Mouse (Mus musculus) midbrain, embryonic 16.5 days (tissue): ENCODE measurements around the gene Copb1. TPM values are rescaled to one million over a fixed set of nuclear protein-coding genes. Genes with fewer than 3 reads are reported as not detected.
"Not testable (repeated sequence)": the region's sequence is repeated elsewhere in the genome, so short reads cannot be mapped to it uniquely, and the experiment has no call there.

Source experiments
- ATAC-seq: fragments of 200-750 bp; cut with Nextera tagmentation; 2 replicates; pipeline ENCODE4 v1.8.0; 2017; ENCODE audit warnings: moderate TSS enrichment
- H3K27ac ChIP-seq: fragments of 300-500 bp; sonication (generic); 2 replicates; pipeline ENCODE4 v1.5.1; 2014; ENCODE audit warnings: mild to moderate bottlenecking, low read length, mixed read lengths
- H3K27me3 ChIP-seq: fragments of 300-500 bp; sonication (generic); 2 replicates; pipeline ENCODE4 v1.6.1; 2014; ENCODE audit warnings: low read depth, low read length, mixed read lengths; ENCODE audit not compliant: control insufficient read depth, insufficient read depth
- H3K36me3 ChIP-seq: fragments of 300-500 bp; sonication (generic); 2 replicates; pipeline ENCODE4 v1.6.1; 2014; ENCODE audit warnings: mild to moderate bottlenecking, low read length, moderate library complexity, mixed read lengths; ENCODE audit not compliant: control insufficient read depth, insufficient read depth
- H3K4me1 ChIP-seq: fragments of 300-500 bp; sonication (generic); 2 replicates; pipeline ENCODE4 v1.6.1; 2014; ENCODE audit warnings: mild to moderate bottlenecking, low read length, mixed read lengths; ENCODE audit not compliant: control insufficient read depth, insufficient read depth
- H3K4me2 ChIP-seq: fragments of 300-500 bp; sonication (generic); 2 replicates; pipeline ENCODE4 v1.6.1; 2014; ENCODE audit warnings: mild to moderate bottlenecking, low read length, mixed read lengths
- H3K4me3 ChIP-seq: fragments of 300-500 bp; sonication (generic); 2 replicates; pipeline ENCODE4 v1.5.1; 2014; ENCODE audit warnings: low read depth, mild to moderate bottlenecking, low read length, moderate library complexity, mixed read lengths
- H3K9ac ChIP-seq: fragments of 300-500 bp; sonication (generic); 2 replicates; pipeline ENCODE4 v1.6.1; 2014; ENCODE audit warnings: low read depth, low read length, mixed read lengths
- H3K9me3 ChIP-seq: fragments of 300-500 bp; sonication (generic); replicated peaks from 2 replicates; pipeline ENCODE4 v1.6.1; 2014; ENCODE audit warnings: mild to moderate bottlenecking, low read length, mixed read lengths; ENCODE audit not compliant: control insufficient read depth, poor library complexity, severe bottlenecking
- WGBS: fragments of 180-500 bp; shearing (Covaris S2); extraction: QIAGEN DNeasy Blood & Tissue Kit; methylation state at CpG from one replicate; pipeline ENCODE4 v1.1.7; 2014; 5-methylcytosine and 5-hydroxymethylcytosine counted together
- polyA plus RNA-seq: library from polyadenylated mRNA; unstranded; fragments of >200 nt; fragmentation: Nextera tagmentation; extraction: Ambion mirVana; gene quantifications from 2 replicates; pipeline ENCODE4 v1.2.1, GENCODE M21; 2015

Copb1 gene
- polyA plus RNA-seq, 1 experiment from 2014 or later, result 85.2 TPM

GRCm38 (mm10) chr7:114203491-114204359 lies 50.8 kb downstream of the Copb1 start:
- H3K9ac ChIP-seq, result no peak overlapping the region
- H3K4me2 ChIP-seq, result no peak overlapping the region
- no peaks in the 10 kb centered on the region; the same call in 1 of the 2 replicates for H3K4me1 ChIP-seq
- no peak overlapping the region for H3K4me3 ChIP-seq
- H3K36me3 ChIP-seq, result no peaks in the 10 kb centered on the region
- ATAC-seq, result no peak
- no peaks in the 10 kb centered on the region for H3K9me3 ChIP-seq
- H3K27me3 ChIP-seq, result no peaks in the 10 kb centered on the region
- 85% methylated on average over 9 of the region's 9 CpGs for WGBS
- no peak overlapping the region for H3K27ac ChIP-seq

DNA sequence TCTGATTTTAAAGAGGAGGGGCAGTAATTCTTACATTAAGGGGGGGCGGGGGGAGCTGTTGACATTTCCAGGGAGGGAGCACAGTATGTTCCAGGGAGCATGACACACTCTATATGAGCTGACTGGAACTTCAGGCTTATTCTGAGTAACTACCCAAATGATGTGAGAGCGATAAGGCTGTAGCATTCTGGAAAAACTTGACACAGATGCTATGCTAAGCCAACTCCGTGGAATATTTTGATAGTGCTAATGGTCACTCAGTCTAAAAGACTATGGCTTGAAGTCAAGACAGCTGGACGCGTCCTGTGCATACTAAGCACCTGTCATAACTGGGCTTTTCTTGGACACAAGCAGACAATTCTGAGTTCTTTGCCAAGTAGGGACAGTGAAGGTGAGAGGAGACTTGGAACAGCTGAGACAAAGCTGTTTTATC lies 51.5 kb downstream of the Copb1 start:
- 84% methylated on average over 5 of the region's 5 CpGs for WGBS
- Histone ChIP-seq H3K36me3 (no peaks in the 10 kb centered on the region), H3K9ac (no peak overlapping the region), H3K4me1 (no peaks in the 10 kb centered on the region; the same call in 1 of the 2 replicates), H3K9me3 (no peaks in the 10 kb centered on the region), H3K27ac (no peak overlapping the region), H3K4me2 (no peak overlapping the region), H3K27me3 (no peaks in the 10 kb centered on the region), H3K4me3 (no peak overlapping the region)
- no peak for ATAC-seq

DNA sequence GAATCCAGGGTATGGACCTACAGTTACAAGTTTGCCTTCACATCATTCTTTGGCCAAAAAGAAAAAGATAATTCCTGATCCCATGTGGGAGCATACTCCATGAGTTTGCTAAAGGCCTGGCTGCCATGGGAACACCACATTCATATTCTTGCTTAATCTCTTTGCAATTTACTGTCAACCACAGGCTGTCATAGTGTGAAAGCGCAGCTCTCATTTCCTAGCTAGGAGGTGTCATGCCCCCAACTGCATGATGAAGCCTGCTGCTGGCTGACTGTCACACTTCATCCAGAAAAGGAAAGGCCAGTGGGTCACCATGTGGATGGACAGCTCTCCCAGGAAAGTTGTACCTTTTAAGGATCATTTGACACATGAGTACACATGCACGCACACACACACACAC lies 53.9 kb downstream of the Copb1 start:
- H3K4me3 ChIP-seq, result no peak overlapping the region
- H3K27me3 ChIP-seq, result no peaks in the 10 kb centered on the region
- H3K4me2 ChIP-seq, result no peak overlapping the region
- H3K9me3 ChIP-seq, result no peaks in the 10 kb centered on the region
- no peak overlapping the region for H3K9ac ChIP-seq
- H3K4me1 ChIP-seq, result no peaks in the 10 kb centered on the region; the same call in 1 of the 2 replicates
- H3K36me3 ChIP-seq, result no peaks in the 10 kb centered on the region
- 78% methylated on average over 2 of the region's 2 CpGs for WGBS
- no peak overlapping the region for H3K27ac ChIP-seq
- ATAC-seq, result no peak

GRCm38 (mm10) chr7:114199428-114200110 lies 54.9 kb downstream of the Copb1 start:
- Histone ChIP-seq H3K4me1 (no peaks in the 10 kb centered on the region; the same call in 1 of the 2 replicates), H3K4me2 (no peak overlapping the region), H3K36me3 (no peaks in the 10 kb centered on the region), H3K27ac (no peak overlapping the region), H3K4me3 (no peak overlapping the region), H3K9me3 (no peaks in the 10 kb centered on the region), H3K9ac (no peak overlapping the region), H3K27me3 (no peaks in the 10 kb centered on the region)
- no peak for ATAC-seq
- 85% methylated on average over 3 of the region's 3 CpGs for WGBS

DNA sequence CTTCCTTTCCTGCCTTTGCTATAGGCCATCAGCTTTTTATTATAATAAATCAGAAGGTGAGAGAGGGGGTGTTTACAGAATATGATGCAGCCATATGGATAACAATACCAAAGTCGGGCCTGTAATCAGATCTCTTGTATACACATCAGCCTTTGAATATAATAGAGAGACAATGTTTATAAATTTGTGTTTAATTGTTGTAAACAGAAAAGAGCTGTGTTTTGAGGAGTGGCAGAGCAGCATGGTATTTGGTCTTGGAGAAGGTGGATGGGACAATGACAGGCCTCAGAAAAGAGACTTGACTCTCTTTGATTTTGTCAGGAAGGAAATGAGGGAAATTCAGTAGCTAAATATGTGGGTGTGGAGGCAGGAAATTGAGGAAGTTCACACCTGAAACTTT lies 56.3 kb downstream of the Copb1 start:
- Histone ChIP-seq H3K9ac (no peak overlapping the region), H3K4me2 (no peak overlapping the region), H3K4me1 (no peaks in the 10 kb centered on the region; the same call in 1 of the 2 replicates), H3K36me3 (no peaks in the 10 kb centered on the region), H3K4me3 (no peak overlapping the region), H3K27ac (no peak overlapping the region), H3K9me3 (no peaks in the 10 kb centered on the region), H3K27me3 (no peaks in the 10 kb centered on the region)
- 91% methylated on average over 1 of the region's 1 CpGs for WGBS
- no peak for ATAC-seq

- H3K4me1 ChIP-seq, H3K27ac ChIP-seq, ATAC-seq, H3K36me3 ChIP-seq, H3K9ac ChIP-seq, H3K9me3 ChIP-seq, H3K4me3 ChIP-seq, H3K4me2 ChIP-seq, H3K27me3 ChIP-seq: not testable (repeated sequence)
- WGBS, result 86% methylated on average over 2 of the region's 2 CpGs
Observed at GRCm38 (mm10) chr7:114196588-114196987, 57.9 kb downstream of the Copb1 start.

GRCm38 (mm10) chr7:114194788-114195187 lies 59.7 kb downstream of the Copb1 start:
- not testable (repeated sequence) for H3K36me3 ChIP-seq, H3K4me2 ChIP-seq, H3K9me3 ChIP-seq, H3K4me1 ChIP-seq, H3K27ac ChIP-seq, H3K27me3 ChIP-seq, H3K4me3 ChIP-seq, ATAC-seq, H3K9ac ChIP-seq
- 83% methylated on average over 2 of the region's 2 CpGs for WGBS

- Histone ChIP-seq H3K4me3 (no peak overlapping the region), H3K36me3 (no peaks in the 10 kb centered on the region), H3K9ac (no peak overlapping the region), H3K27ac (no peak overlapping the region), H3K4me2 (no peak overlapping the region), H3K9me3 (no peaks in the 10 kb centered on the region), H3K27me3 (no peaks in the 10 kb centered on the region), H3K4me1 (no peaks in the 10 kb centered on the region)
- WGBS, result 90% methylated on average over 4 of the region's 4 CpGs
- ATAC-seq, result no peak
Observed at GRCm38 (mm10) chr7:114194224-114194623, 60.3 kb downstream of the Copb1 start.
